Mouse (Mus musculus) thymus, adult 2 months (tissue): ENCODE measurements around the gene Gna12. TPM values are rescaled to one million over a fixed set of nuclear protein-coding genes. Genes with fewer than 3 reads are reported as not detected.

Experiments used
- DNase-seq: peaks from one replicate; pipeline ENCODE4 v3.0.0; 2021
- H3K27ac ChIP-seq: fragments of 200-500 bp; 2 replicates; pipeline ENCODE4 v1.5.1; 2012; ENCODE audit warnings: low read length, control low read depth; ENCODE audit not compliant: control insufficient read depth, insufficient read depth
- H3K27me3 ChIP-seq: fragments of 200-500 bp; 2 replicates; pipeline ENCODE4 v1.6.1; 2012; ENCODE audit warnings: mild to moderate bottlenecking, low read length, moderate library complexity, mixed read lengths; ENCODE audit not compliant: control insufficient read depth, insufficient read depth
- H3K36me3 ChIP-seq: fragments of 200-500 bp; 2 replicates; pipeline ENCODE4 v1.6.1; 2012; ENCODE audit warnings: mild to moderate bottlenecking, low read length, moderate library complexity; ENCODE audit not compliant: control insufficient read depth, insufficient read depth
- H3K4me1 ChIP-seq: fragments of 200-500 bp; replicated peaks from 2 replicates; pipeline ENCODE4 v1.6.1; 2012; ENCODE audit warnings: low read length; ENCODE audit not compliant: control insufficient read depth, insufficient read depth
- H3K4me3 ChIP-seq: fragments of 200-500 bp; 2 replicates; pipeline ENCODE4 v1.5.1; 2012; ENCODE audit warnings: mild to moderate bottlenecking, low read length, control low read depth, moderate library complexity; ENCODE audit not compliant: control insufficient read depth, insufficient read depth
- CTCF ChIP-seq: fragments of 200-500 bp; IDR thresholded peaks from 2 replicates; pipeline ENCODE4 v1.5.1; 2012; ENCODE audit warnings: mild to moderate bottlenecking, control low read depth, low read length, moderate library complexity, borderline replicate concordance; ENCODE audit not compliant: control insufficient read depth, poor library complexity, insufficient read depth; ENCODE audit errors: extremely low read depth
- POLR2A ChIP-seq: fragments of 200-500 bp; IDR thresholded peaks from 2 replicates; pipeline ENCODE4 v1.6.1; 2012; ENCODE audit warnings: mild to moderate bottlenecking, low read length, control low read depth, moderate library complexity; ENCODE audit not compliant: control insufficient read depth, poor library complexity, insufficient read depth; ENCODE audit errors: extremely low read depth
- WGBS: fragments of 180-500 bp; shearing (Covaris S2); methylation state at CpG from one replicate; pipeline ENCODE4 v1.1.7; 2018; 5-methylcytosine and 5-hydroxymethylcytosine counted together
- polyA plus RNA-seq: library from polyadenylated mRNA; depleted of rRNA; stranded (reverse); fragments of >200 nt; gene quantifications from 2 replicates; pipeline ENCODE4 v1.2.3, GENCODE M21; 2012

Gene Gna12
- polyA plus RNA-seq, 1 experiment, result 69.0 TPM

DNA sequence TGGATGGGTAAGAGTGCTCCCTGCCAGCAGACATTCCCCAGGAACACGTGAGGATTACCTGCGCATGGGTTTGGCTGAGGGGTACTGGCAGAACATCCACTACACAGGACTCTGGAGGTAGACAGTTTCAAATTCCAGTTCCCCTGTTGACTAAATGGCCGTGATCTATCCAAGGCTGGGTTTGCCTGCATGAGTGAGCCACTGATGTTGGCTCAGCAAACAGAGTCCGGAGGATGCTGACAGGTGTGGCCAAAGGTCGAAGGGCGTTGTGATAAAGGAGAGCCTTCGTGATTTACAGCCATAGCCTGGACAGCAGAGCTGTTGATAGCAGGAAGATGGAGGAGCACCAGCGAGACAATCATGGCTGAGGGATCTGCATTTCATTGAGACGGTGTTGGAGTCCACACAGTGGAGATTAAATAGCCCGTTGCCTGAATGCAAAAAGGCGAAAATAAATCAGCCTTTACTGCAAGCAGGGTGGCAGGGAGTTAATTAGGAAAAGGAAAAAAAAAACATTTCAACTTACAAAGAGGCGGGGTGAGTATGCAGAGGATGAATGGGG is 22.3 kb upstream of the Gna12 start:
- TF ChIP-seq CTCF, result no peak
- no peak for TF ChIP-seq POLR2A
- Histone ChIP-seq H3K27me3 (no peaks in the 10 kb centered on the region), H3K27ac (no peak overlapping the region), H3K4me3 (no peak overlapping the region), H3K4me1 (no peaks in the 10 kb centered on the region), H3K36me3 (no peaks in the 10 kb centered on the region)
- no peak for DNase-seq
- WGBS, result 94% methylated on average over 12 of the region's 12 CpGs

GRCm38 (mm10) chr5:140847300-140847729 is 17.1 kb upstream of the Gna12 start:
- no peak for TF ChIP-seq CTCF
- H3K27ac ChIP-seq, result no peak overlapping the region
- WGBS, result 34% methylated on average over 5 of the region's 5 CpGs
- peak; percentile 38 for DNase-seq
- no peaks in the 10 kb centered on the region for H3K4me1 ChIP-seq
- H3K36me3 ChIP-seq, result no peaks in the 10 kb centered on the region
- no peak overlapping the region for H3K4me3 ChIP-seq
- H3K27me3 ChIP-seq, result no peaks in the 10 kb centered on the region

- Histone ChIP-seq H3K27ac (no peak overlapping the region), H3K36me3 (no peaks in the 10 kb centered on the region), H3K4me1 (no peaks in the 10 kb centered on the region), H3K4me3 (no peak overlapping the region), H3K27me3 (no peaks in the 10 kb centered on the region)
- no peak for DNase-seq
- TF ChIP-seq CTCF (no peak), POLR2A (no peak)
- 42% methylated on average over 4 of the region's 4 CpGs for WGBS
Observed at GRCm38 (mm10) chr5:140841942-140842341, 11.7 kb upstream of the Gna12 start.

DNA sequence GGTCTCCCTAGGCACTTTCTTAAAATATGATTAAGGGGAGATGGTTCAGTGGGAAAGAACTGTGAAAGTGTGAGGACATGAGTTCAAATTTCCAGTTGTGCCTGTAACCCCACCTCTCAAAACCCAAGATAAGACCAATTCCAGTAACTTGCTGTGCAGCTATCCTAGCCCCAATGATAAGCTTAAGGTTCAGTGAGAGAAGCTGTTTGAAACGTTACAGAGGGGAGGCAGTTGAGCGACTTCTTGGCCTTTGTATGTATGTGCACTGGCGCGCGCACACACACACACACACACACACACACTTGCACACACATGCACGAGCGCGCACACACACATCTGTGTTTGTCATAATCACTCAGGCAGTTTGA is 817 bp upstream of the Gna12 start:
- H3K4me3 ChIP-seq, result no peak overlapping the region

DNA sequence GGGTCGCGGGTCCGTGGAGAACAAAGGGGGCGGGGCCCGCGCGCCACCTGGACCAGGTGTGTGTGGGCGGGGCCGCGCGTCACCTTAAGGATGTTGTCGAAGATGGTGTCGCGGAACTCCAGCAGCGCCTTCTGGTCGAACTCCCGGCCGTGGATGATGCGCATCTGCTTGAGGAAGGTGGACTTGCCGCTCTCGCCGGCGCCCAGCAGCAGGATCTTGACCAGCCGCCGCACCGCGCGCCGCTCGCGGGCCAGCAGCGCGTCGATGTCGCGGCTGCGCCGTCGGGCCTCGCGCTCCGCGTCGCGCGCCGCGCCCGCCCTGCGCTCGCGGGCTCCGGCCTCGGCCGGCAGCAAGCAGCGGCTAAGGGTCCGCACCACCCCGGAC is 328 bp downstream of the Gna12 start:
- Histone ChIP-seq H3K4me3 (peak overlapping the region; percentile 55), H3K27ac (no peak overlapping the region), H3K27me3 (no peaks in the 10 kb centered on the region), H3K36me3 (no peaks in the 10 kb centered on the region), H3K4me1 (peaks cover 4% of the 10 kb centered on the region)
- 8% methylated on average over 58 of the region's 58 CpGs for WGBS
- TF ChIP-seq CTCF, result no peak
- TF ChIP-seq POLR2A, result no peak
- DNase-seq, result peak; percentile 47

More for the DNA sequence above, 817 bp upstream of the Gna12 start:
- no peaks in the 10 kb centered on the region for H3K36me3 ChIP-seq
- TF ChIP-seq CTCF, result no peak
- TF ChIP-seq POLR2A, result no peak
- no peak for DNase-seq
- H3K27ac ChIP-seq, result no peak overlapping the region
- H3K4me1 ChIP-seq, result peaks cover 4% of the 10 kb centered on the region
- H3K27me3 ChIP-seq, result no peaks in the 10 kb centered on the region
- 83% methylated on average over 8 of the region's 8 CpGs for WGBS

DNA sequence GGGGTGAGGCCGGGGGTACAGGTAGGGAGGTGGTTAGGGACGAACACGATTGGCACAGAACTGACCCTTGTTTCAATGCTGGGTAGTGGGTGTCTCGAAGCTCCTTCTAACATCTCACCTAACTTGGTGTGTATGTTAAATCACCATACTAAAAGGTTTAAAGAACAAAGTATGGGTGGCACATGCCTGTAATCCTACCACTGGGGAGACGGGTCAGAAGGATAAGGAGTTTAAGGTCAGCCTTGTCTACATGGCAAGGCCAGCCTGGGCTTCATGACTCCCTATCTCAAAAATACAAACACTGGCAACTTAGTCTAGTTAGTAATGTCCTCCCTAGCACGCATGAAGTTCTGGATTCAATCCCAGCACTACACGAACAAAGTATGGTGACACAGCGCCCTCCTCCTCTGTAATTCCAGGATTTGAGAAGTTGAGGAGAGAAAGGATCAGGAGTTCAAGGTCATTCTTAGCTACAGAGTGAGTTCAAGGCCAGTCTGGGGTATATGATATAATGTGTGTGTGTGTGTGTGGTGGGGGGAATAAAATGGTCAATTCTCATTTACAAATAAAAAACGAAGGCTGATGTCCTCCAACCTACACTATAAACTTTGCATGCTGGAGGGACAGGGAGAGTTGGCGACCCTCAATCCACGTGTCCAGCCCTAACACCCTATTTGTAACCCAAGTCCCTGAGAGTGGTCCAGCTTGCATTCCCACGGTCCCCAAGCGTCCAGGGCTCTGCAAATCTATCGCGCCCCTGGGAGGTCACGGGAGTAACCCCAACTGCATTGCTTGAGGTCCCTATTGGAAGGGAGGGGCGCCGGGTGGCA is 935 bp downstream of the Gna12 start:
- no peak for TF ChIP-seq CTCF
- TF ChIP-seq POLR2A, result no peak
- Histone ChIP-seq H3K36me3 (no peaks in the 10 kb centered on the region), H3K4me3 (peak overlapping the region; percentile 55), H3K27ac (no peak overlapping the region), H3K27me3 (no peaks in the 10 kb centered on the region), H3K4me1 (peaks cover 4% of the 10 kb centered on the region)
- WGBS, result 47% methylated on average over 18 of the region's 18 CpGs
- DNase-seq, result no peak
